Mouse (Mus musculus): ENCODE data around the gene Slc4a8.
"Not testable (repeated sequence)": the region's sequence is repeated elsewhere in the genome, so short reads cannot be mapped to it uniquely, and the experiment has no call there.

Slc4a8 gene

DNA sequence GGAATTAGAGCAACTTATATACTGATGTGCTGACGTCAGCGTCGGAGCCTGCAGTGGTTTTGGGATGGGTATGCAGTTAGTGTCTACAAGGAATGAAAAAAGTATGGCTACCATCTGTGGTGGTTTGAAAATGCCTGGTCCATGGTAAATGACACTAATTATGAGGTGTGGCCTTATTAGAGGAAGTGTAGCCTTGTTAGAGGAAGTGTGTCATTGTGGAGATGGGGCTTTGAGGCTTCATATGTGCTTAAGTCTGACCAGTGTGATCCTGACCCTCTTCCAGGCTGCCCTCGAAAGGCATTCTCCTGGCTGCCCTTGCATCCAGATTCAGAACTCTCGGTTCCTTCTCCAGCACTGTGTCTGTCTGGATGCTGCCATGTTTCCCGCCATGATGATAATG lies 18.3 kb upstream of the Slc4a8 start:
- DNase-seq (ENCODE audit: low read depth, low spot score) = no peak

GRCm38 (mm10) chr15:100746478-100747120 lies 14.9 kb upstream of the Slc4a8 start:
- no peak for DNase-seq (ENCODE audit: low read depth, low spot score)

- no peak for DNase-seq (ENCODE audit: low read depth, low spot score)
Observed at GRCm38 (mm10) chr15:100747121-100747963, 14.2 kb upstream of the Slc4a8 start.

DNA sequence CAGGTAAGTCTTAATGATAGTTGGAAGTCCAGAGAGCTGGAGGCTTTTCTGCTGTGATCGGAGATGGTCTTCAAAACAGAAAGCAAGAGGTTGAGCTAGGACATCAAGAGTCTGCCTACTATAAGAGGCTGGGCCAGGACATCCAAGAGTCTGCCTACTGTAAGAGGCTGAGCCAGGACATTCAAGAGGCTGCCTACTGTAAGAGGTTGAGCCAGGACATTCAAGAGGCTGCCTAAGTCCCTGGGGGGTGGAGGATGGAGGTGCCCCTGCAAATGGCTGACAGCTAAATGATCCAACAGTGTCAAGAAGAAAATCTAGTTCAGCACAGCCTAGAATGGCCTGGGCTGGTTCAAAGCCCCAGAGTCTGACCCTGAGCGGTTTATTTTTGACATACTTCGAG lies 13.0 kb upstream of the Slc4a8 start:
- no peak for DNase-seq (ENCODE audit: low read depth, low spot score)

DNA sequence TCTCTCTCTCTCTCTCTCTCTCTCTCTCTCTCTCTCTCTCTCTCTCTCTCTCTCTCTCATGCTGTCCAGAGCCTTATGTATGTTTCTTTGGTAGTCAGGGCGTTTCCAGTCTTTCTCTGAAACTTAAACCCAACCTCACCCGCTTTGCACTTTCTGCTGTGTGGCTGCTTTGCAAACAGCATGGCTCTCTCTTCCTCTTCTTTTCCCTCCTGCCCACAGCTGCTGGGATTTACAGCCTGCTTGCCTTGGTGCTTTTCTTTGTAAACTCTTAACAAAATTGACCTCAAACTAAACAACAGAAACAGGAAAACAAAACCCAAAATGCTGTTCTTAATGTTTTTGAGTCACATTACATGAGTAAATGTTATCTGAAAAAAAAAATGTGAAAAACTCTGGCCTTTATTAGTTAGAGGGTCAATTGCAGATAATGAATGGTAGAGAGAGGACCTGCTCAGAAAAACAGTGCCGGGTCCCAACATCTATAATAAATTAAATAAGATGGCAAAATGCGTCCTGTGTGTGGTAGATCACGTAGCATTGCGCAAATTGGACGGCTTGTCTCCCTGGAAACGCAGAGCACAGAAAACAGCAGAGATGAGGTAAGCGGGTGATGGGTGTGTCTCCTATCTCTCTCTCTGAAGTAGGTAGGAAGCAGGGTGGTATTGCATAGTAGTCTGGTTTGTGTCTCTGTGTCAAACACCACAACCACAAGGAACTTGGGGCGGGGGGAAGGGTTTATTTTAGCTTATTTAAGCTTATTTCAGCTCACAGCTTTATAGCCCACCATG lies 11.6 kb upstream of the Slc4a8 start:
- no peak for DNase-seq (ENCODE audit: low read depth, low spot score)

DNA sequence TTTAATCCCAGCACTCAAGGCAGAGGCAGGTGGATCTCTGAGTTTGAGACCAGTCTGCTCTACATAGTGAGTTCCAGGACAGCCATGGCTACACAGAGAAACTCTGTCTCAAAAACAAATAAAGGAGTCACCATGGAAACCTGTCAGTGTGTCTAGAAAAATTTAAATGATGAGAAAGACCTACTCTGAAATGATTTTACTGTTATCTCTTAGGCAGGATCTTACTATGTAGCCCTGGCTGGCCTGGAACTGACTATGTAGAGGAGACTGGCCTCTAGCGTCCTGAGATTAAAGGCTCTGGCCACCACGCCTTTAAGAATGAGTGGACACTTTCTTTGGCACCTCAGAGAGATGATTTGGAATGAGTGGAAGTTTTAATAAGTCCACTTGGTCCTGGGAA lies 9.1 kb upstream of the Slc4a8 start:
- DNase-seq (ENCODE audit: low read depth, low spot score) = no peak

DNA sequence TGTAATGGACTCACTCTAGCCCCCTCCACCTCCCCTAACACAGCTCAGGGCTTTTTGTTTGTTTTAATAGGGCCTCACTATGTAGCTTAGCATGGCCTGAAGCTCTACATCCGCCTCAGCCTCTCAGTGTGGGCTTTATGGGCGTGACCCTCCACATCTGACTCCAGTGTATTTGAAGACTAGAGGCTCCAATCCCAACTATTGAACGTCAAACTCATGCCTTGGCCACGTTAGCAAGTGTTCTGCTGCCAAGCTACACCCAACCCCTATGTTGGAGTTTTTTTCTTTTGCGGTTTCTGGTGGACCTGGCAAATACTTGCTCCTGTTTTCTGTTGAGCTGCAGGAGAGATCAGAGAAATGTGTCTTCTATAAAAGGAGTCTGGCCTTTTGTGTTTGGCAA lies 8.5 kb upstream of the Slc4a8 start:
- no peak for DNase-seq (ENCODE audit: low read depth, low spot score)

- no peak for DNase-seq (ENCODE audit: low read depth, low spot score)
Observed at GRCm38 (mm10) chr15:100754041-100754440, 7.5 kb upstream of the Slc4a8 start.

- no peak for DNase-seq (ENCODE audit: low read depth, low spot score)
Observed at GRCm38 (mm10) chr15:100754805-100755497, 6.6 kb upstream of the Slc4a8 start.

GRCm38 (mm10) chr15:100755498-100755859 lies 6.1 kb upstream of the Slc4a8 start:
- no peak for DNase-seq (ENCODE audit: low read depth, low spot score)

DNA sequence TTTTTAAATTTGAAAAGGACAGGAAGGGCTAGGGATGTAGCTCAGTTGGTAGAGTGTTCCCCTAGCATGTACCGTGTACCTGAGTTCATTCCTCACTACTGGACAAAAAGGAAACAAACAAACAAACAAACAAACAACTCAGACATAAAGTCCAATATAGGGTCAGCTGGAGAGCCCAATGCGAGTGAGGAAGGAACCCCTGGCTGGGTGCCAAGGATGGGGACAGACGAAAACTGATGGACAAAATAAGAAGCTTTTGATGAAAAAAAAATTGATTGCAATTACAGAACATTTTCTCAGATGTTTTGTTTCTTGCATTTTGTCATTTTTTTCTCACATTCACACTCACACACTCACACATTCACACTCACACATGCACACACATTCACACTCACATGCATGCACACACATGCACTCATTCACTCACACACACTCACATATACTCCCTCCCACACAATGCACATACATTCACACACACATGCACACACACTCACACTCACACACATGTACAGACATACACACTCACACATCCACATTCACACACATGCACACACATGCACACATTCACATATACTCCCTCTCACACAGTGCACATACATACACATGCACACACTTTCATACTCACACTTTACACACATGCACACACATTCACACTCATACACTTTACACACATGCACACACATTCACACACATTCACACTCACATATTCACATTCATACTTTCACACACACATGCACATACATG lies 5.5 kb upstream of the Slc4a8 start:
- no peak for DNase-seq (ENCODE audit: low read depth, low spot score)

DNA sequence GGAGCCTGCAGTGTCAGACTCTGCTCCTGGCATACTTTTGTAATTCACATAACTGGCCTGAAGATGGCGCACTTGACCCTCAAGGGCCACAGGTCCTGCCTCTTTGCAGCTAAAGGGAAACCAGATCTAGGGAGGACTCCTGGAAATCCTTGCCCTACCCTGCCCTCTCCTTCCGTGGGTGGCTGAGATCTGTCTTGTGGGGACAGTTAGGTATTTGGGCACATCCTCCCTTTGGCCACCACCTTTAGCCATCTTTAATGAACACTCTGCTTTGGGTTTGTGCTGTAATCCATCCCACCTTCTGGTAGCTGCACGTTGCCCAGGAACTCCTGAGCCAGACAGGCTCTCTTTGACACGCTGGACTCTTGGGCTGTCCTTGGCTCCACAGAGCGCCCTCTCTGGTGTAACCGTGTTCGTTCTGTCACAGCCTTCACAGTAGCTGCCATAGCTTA lies 4.0 kb upstream of the Slc4a8 start:
- DNase-seq (ENCODE audit: low read depth, low spot score) = peak; percentile 80

GRCm38 (mm10) chr15:100759286-100759685 lies 2.3 kb upstream of the Slc4a8 start:
- DNase-seq (ENCODE audit: low read depth, low spot score) = no peak

GRCm38 (mm10) chr15:100761036-100761418 lies 520 bp upstream of the Slc4a8 start:
- DNase-seq (ENCODE audit: low read depth, low spot score) = peak; percentile 28

DNA sequence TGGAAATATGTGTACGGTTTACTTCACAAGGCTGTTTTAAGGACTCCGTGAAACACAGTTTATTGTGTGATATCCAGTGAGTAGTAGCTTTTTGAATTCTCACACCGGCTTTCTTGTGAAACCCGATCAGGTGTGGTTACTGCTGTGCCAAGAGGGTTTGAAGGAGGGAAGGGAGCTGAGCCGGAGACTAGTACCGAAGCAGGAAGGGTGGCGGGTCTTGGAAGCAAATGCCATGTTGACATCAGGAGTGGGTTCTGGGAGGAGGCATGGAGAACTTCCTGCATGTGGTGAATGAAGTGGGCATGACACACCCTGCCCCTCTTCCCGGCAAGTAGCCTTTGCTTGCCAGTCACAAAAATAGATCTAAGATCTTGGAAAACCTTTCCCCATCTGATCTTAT lies 1.1 kb downstream of the Slc4a8 start:
- DNase-seq (ENCODE audit: low read depth, low spot score) = peak; percentile 21

- no peak for DNase-seq (ENCODE audit: low read depth, low spot score)
Observed at GRCm38 (mm10) chr15:100764163-100764951, 2.8 kb downstream of the Slc4a8 start.

DNA sequence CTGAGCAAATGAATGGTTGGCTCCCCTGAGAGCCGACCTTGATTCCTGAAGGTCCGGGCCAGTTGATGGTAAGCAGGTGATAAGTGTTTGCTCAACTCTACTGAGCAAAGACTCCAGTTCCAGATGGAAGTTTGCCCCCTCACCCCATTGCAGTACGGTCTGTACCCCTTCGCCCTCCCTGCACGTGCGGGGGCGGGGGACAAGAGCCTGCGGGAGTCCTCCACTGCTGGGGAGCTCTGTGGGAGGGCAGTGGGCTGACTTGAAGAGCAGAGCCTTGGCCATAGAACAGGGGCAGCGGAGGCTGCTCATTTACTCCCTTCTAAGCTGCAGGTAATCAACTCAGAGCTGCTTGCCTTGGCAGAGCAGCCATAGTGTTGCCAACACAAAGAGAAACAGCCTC lies 5.3 kb downstream of the Slc4a8 start:
- no peak for DNase-seq (ENCODE audit: low read depth, low spot score)

DNA sequence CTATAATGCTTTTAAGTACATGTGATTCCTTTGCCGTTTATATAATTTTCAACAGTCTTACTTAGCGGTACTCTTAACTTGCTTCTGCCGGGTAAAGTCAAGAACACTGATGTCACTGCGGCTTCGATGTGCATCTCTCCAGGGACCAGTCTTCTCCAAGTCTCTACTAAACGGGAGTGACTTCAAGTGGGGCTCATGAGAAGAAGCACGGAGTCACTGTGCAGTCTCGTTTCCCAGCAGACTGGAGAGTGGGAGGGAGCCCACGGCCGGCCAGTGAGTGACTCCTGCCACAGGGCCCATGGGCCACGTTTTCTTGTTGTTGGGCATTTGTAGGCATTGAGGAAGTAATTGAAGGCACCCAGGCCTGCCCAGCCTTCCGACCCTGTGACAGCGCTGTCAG lies 6.3 kb downstream of the Slc4a8 start:
- DNase-seq (ENCODE audit: low read depth, low spot score) = no peak

- not testable (repeated sequence) for DNase-seq (ENCODE audit: low read depth, low spot score)
Observed at GRCm38 (mm10) chr15:100769023-100769422, 7.5 kb downstream of the Slc4a8 start.

DNA sequence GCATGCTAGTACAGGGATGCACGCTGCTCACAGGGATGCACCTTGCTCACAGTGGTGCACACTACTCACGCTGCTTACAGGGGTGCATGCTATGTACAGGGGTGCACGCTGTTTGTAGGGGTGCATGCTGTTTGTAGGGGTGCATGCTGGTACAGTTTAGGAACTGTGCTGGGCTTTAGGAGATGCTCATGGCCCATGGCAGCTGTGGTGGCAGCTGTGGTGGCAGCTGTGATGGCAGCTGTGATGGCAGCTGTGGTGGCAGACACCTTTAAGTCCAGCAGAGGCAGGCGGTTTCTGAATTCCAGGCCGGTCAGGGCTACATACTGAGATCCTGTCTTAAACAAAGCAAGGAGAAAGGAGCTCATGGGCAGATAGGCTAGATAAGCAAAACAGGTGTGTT lies 8.8 kb downstream of the Slc4a8 start:
- no peak for DNase-seq (ENCODE audit: low read depth, low spot score)

Measured in forelimb bud, embryonic 11.5 days (tissue).